Mouse (Mus musculus) hindbrain, postnatal 0 days (tissue): ENCODE measurements around the gene Mark3. TPM values are rescaled to one million over a fixed set of nuclear protein-coding genes. Genes with fewer than 3 reads are reported as not detected.
A peak's percentile ranks its signal among the peaks of the same experiment; 100 is the strongest.

ENCODE experiments used
- ATAC-seq: fragments of 200-750 bp; cut with Nextera tagmentation; 2 replicates; pipeline ENCODE4 v1.8.0; 2017; ENCODE audit warnings: mild to moderate bottlenecking, moderate TSS enrichment, moderate library complexity
- DNase-seq: peaks from one replicate; pipeline ENCODE4 v3.0.0-alpha.2; 2015; ENCODE audit warnings: low spot score
- H3K27ac ChIP-seq: fragments of 300-500 bp; sonication (generic); 2 replicates; pipeline ENCODE4 v1.5.1; 2014; ENCODE audit warnings: mild to moderate bottlenecking
- H3K27me3 ChIP-seq: fragments of 300-500 bp; sonication (generic); 2 replicates; pipeline ENCODE4 v1.6.1; 2014; ENCODE audit warnings: low read length, mixed read lengths; ENCODE audit not compliant: insufficient read depth
- H3K36me3 ChIP-seq: fragments of 300-500 bp; sonication (generic); 2 replicates; pipeline ENCODE4 v1.6.1; 2014; ENCODE audit warnings: low read length, mixed read lengths; ENCODE audit not compliant: insufficient read depth
- H3K4me1 ChIP-seq: fragments of 300-500 bp; sonication (generic); 2 replicates; pipeline ENCODE4 v1.6.1; 2014; ENCODE audit warnings: antibody characterized with exemption, low read length, mixed read lengths; ENCODE audit not compliant: insufficient read depth
- H3K4me2 ChIP-seq: fragments of 300-500 bp; sonication (generic); 2 replicates; pipeline ENCODE4 v1.6.1; 2014; ENCODE audit warnings: low read depth, mild to moderate bottlenecking, low read length, moderate library complexity, mixed read lengths
- H3K4me3 ChIP-seq: fragments of 300-500 bp; sonication (generic); 2 replicates; pipeline ENCODE4 v1.5.1; 2014; ENCODE audit warnings: low read length
- H3K9ac ChIP-seq: fragments of 300-500 bp; sonication (generic); replicated peaks from 2 replicates; pipeline ENCODE4 v1.6.1; 2014; ENCODE audit warnings: mild to moderate bottlenecking, low read length, moderate library complexity, mixed read lengths
- H3K9me3 ChIP-seq: fragments of 300-500 bp; sonication (generic); 2 replicates; pipeline ENCODE4 v1.6.1; 2016; ENCODE audit warnings: low read length, mixed read lengths
- CTCF ChIP-seq: IDR thresholded peaks from 2 replicates; pipeline ENCODE4 v1.5.1; 2016; ENCODE audit warnings: antibody characterized with exemption, control low read depth, low read depth
- WGBS: fragments of 180-500 bp; shearing (Covaris S2); extraction: QIAGEN DNeasy Blood & Tissue Kit; methylation state at CpG from one replicate; pipeline ENCODE4 v1.1.7; 2014; 5-methylcytosine and 5-hydroxymethylcytosine counted together
- polyA plus RNA-seq: library from polyadenylated mRNA; unstranded; fragments of >200 nt; fragmentation: Nextera tagmentation; extraction: Ambion mirVana; gene quantifications from 2 replicates; pipeline ENCODE4 v1.2.1, GENCODE M21; 2015
- total RNA-seq: library from RNA; depleted of rRNA; stranded (reverse); fragments of >200 nt; gene quantifications from 2 replicates; pipeline ENCODE4 v1.2.3, GENCODE M21; 2014

The Mark3 gene
- total and polyA plus RNA-seq, 2 experiments from 2014 or later: 41.0 to 116 TPM

DNA sequence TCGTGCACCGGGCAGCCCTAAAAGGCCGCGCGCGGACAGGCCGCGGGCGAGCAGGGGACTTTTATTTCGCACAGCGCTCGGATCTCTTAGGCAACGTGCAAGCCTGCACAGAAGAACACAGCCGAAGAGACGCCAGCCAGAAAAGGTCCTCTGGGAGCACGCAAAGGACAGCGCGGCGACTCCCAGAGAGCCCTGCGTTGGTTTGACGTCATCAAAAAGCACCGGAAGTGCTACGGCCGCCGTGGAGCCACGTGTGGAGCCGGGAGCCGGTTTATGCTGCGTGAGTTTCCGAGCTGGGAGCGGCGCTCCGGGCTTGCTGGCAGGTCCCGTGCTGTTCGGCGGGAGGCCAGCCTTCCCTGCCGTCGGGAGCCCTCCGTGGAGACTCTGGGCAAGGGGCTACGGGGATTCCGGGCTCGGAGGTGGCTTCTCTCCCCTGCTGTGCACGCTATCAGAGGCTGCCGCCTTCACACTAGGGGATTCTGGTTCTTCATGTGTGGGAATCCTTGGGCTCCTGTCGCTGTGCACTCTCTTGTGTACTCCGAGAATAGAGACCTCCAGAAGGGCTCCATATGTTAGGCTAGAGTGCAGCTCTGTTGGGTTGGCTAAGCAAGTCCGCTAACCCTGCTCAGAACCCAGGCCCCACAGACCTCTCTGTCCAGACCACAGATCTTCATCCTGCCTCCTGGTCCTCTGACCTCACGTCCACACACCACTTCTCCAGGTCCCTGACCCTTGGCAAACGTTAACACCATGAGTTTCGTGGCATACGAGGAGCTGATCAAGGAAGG, 103.8 kb downstream of the Mark3 start, which contains the start of gene Trmt61a:
TSS of gene Trmt61a (plus strand) at position 224 of the 788 bp plus-strand sequence.
- H3K9ac ChIP-seq: peak within 1 kb of the TSS; percentile 66
- DNase-seq (peak; percentile 99), ATAC-seq (peak; percentile 95)
- TF ChIP-seq CTCF: no peak
- no peaks in the 10 kb centered on the region for H3K27me3 ChIP-seq
- WGBS: under 1% methylated on average over 51 of the region's 51 CpGs
- H3K4me3 ChIP-seq: peak within 1 kb of the TSS; percentile 88
- H3K36me3 ChIP-seq: no peaks in the 10 kb centered on the region
- H3K9me3 ChIP-seq: no peaks in the 10 kb centered on the region
- H3K4me2 ChIP-seq: peak within 1 kb of the TSS; percentile 97
- H3K27ac ChIP-seq: peak within 1 kb of the TSS; percentile 93
- peaks cover 12% of the 10 kb centered on the region for H3K4me1 ChIP-seq

DNA sequence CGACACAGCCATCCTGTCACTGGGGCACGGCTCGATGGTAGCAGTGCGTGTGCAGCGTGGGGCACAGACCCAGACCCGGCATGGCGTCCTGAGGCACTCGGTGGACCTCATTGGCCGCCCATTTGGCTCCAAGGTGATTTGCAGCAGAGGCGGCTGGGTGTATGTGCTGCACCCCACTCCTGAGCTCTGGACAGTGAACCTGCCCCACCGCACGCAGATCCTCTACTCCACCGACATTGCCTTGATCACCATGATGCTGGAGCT, 104.3 kb downstream of the Mark3 start:
- H3K27ac ChIP-seq: peak overlapping the region; percentile 93; the same call in 1 of the 2 replicates
- WGBS: 7% methylated on average over 13 of the region's 13 CpGs
- ATAC-seq (no peak), DNase-seq (no peak)
- no peaks in the 10 kb centered on the region for H3K27me3 ChIP-seq
- no peaks in the 10 kb centered on the region for H3K9me3 ChIP-seq
- peak overlapping the region; percentile 66 for H3K9ac ChIP-seq
- H3K4me3 ChIP-seq: peak overlapping the region; percentile 88
- peak overlapping the region; percentile 97 for H3K4me2 ChIP-seq
- TF ChIP-seq CTCF: no peak
- H3K4me1 ChIP-seq: peaks cover 12% of the 10 kb centered on the region
- no peaks in the 10 kb centered on the region for H3K36me3 ChIP-seq

DNA sequence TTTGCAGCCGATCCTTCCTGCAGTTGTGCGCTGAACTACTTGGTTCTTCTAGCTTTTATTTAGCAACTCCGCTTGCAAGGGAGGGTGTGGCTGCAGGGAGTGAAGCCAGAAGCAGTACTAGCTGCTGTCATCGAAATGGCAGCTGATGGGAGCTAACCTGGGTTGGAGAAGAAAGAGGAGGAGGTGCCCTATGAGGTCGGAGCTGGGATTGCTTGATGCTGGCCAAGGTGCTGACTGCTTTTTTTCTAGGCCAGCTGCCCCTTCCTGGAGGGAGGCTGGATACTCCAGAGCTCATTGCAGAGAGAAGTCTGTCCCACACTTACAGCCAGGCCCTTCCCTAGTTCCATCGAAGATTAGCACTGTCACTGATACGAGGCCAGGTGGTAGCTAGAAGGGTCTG, 104.7 kb downstream of the Mark3 start:
- WGBS: 50% methylated on average over 7 of the region's 7 CpGs
- H3K27me3 ChIP-seq: no peaks in the 10 kb centered on the region
- no peak for TF ChIP-seq CTCF
- H3K4me2 ChIP-seq: peak overlapping the region; percentile 97
- H3K36me3 ChIP-seq: no peaks in the 10 kb centered on the region
- H3K4me3 ChIP-seq: peak overlapping the region; percentile 88
- H3K4me1 ChIP-seq: peaks cover 12% of the 10 kb centered on the region
- DNase-seq: no peak
- peak overlapping the region; percentile 66; the same call in 1 of the 2 replicates for H3K9ac ChIP-seq
- no peak overlapping the region for H3K27ac ChIP-seq
- H3K9me3 ChIP-seq: no peaks in the 10 kb centered on the region
- no peak for ATAC-seq

DNA sequence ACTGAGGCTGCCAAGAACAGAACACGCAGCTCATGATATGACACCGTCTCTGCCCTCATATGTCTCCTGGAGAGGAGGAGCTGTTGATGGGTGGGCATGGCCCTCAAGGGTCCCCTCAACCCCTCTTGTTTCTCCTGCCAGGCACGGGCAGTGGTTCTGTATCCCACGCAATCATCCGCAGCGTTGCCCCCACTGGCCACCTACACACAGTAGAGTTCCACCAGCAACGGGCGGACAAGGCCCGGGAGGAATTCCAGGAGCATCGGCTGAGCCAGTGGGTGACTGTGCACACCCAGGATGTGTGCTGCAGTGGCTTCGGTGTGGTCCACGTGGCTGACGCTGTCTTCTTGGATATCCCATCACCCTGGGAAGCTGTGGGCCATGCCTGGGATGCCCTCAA, 106.3 kb downstream of the Mark3 start:
- WGBS: 90% methylated on average over 13 of the region's 13 CpGs
- no peak for ATAC-seq

DNA sequence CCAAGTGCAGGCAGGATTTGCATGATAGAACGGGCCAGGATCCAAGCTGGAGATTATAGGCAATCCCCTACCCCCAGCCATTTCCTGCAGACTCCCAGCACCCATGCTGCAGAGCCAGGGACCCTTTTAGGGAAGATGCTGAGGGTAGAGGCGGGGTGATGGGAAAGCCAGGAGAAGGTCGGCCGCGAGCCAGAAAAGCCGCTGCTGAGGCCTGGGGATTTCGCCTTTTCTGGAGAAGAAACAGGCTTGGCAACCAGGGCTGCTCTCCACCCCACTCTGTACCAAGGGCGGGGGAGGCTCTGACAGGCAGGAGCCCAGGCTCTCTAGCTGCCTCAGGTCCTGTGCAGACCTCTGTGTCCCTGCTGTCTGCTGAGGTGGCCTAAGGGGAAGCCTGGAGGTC, 107.0 kb downstream of the Mark3 start:
- no peak for TF ChIP-seq CTCF
- Histone ChIP-seq H3K27ac (peak overlapping the region; percentile 0; the same call in 1 of the 2 replicates), H3K4me2 (no peak overlapping the region), H3K4me1 (peaks cover 12% of the 10 kb centered on the region), H3K36me3 (no peaks in the 10 kb centered on the region), H3K4me3 (no peak overlapping the region), H3K9ac (0 out of 2 replicates have a peak overlapping the region, but pooled peaks have one; percentile 24), H3K9me3 (no peaks in the 10 kb centered on the region), H3K27me3 (no peaks in the 10 kb centered on the region)
- DNase-seq (peak; percentile 32), ATAC-seq (no peak)
- 62% methylated on average over 8 of the region's 8 CpGs for WGBS

More for the DNA sequence above, 106.3 kb downstream of the Mark3 start:
- DNase-seq: no peak
- H3K4me3 ChIP-seq: no peak overlapping the region
- H3K9me3 ChIP-seq: no peaks in the 10 kb centered on the region
- no peak overlapping the region for H3K9ac ChIP-seq
- H3K27me3 ChIP-seq: no peaks in the 10 kb centered on the region
- H3K4me2 ChIP-seq: no peak overlapping the region
- no peaks in the 10 kb centered on the region for H3K36me3 ChIP-seq
- no peak overlapping the region for H3K27ac ChIP-seq
- peaks cover 12% of the 10 kb centered on the region for H3K4me1 ChIP-seq
- no peak for TF ChIP-seq CTCF

DNA sequence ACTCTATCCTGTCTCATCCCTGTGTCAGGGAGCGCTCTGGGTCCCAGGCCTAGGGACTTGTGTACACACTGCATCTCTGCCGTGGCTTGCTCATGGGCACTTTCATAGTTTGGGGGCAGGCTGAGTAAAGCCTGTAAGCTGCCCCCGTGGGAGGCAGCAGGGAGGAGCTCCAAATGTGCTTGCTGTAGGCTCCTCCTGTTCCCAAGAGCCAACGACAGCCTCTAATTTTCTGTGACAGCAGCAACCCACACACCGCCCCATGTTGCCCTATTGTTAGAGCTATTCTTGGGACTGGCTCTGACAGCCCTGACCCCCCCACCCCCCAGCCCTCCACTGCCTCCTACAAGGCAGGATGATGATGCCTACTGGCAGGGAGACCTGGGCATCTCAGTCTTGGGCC, 107.7 kb downstream of the Mark3 start:
- 61% methylated on average over 5 of the region's 5 CpGs for WGBS
- Histone ChIP-seq H3K27me3 (no peaks in the 10 kb centered on the region), H3K27ac (peak overlapping the region; percentile 0; the same call in 1 of the 2 replicates), H3K4me3 (no peak overlapping the region), H3K4me1 (peaks cover 12% of the 10 kb centered on the region), H3K36me3 (no peaks in the 10 kb centered on the region), H3K9ac (no peak overlapping the region), H3K4me2 (no peak overlapping the region), H3K9me3 (no peaks in the 10 kb centered on the region)
- no peak for ATAC-seq
- DNase-seq: no peak
- TF ChIP-seq CTCF: no peak

DNA sequence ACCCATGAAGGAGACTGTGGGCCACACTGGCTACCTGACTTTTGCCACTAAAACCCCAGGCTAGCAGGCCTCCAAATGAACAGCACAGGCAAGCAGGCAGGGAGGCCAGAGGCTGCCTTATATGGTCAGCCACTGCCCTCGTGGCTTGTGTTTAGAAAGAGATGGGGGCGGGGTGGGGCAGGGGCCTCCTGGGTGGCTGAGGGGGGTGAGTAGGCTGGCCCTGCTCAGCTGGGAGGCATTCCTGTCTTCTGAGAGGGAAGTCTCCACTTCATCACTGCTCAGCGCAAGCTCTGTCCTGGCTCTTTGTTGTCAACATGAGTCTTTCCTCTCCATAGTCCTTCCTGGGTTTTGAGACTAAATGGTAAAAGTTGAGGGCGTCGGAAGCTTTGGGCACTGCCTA, 108.5 kb downstream of the Mark3 start:
- ATAC-seq: no peak
- no peak for TF ChIP-seq CTCF
- H3K4me2 ChIP-seq: no peak overlapping the region
- 56% methylated on average over 5 of the region's 5 CpGs for WGBS
- no peaks in the 10 kb centered on the region for H3K9me3 ChIP-seq
- no peak overlapping the region for H3K9ac ChIP-seq
- no peak for DNase-seq
- H3K27me3 ChIP-seq: no peaks in the 10 kb centered on the region
- peaks cover 16% of the 10 kb centered on the region for H3K4me1 ChIP-seq
- no peaks in the 10 kb centered on the region for H3K36me3 ChIP-seq
- no peak overlapping the region for H3K27ac ChIP-seq
- H3K4me3 ChIP-seq: no peak overlapping the region
